Mouse (Mus musculus): ENCODE measurements at regions not wholly inside any gene's neighbourhood (a gene's known extent, or its start where the extent isn't known, plus 50 kb on each side); places are given as distances from the start of the nearest gene placed in this dataset.
A peak's percentile ranks its signal among the peaks of the same experiment; 100 is the strongest.

DNA sequence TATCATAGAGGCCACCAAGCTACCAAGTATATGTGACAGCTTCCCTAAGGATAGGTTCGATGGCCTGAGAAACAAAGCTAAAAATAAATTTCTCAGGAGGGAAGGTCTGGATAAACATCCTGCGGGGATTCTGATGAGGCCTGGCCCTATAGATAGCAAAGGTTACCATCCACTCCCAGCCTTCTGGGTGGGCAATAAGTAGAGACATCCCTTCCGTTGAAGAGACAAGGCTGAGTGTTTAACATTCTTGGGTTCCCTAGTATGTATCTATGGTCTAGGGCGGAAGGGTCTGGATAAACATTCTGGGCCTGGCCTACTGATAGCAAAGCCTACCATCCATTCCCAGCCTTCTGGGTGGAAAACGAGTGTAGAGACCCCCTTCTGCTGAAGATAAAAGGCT lies 180.5 kb upstream of the Dlk1 start:
- DNase-seq (ENCODE audit: low spot score in 2 of 2), result no peak

DNA sequence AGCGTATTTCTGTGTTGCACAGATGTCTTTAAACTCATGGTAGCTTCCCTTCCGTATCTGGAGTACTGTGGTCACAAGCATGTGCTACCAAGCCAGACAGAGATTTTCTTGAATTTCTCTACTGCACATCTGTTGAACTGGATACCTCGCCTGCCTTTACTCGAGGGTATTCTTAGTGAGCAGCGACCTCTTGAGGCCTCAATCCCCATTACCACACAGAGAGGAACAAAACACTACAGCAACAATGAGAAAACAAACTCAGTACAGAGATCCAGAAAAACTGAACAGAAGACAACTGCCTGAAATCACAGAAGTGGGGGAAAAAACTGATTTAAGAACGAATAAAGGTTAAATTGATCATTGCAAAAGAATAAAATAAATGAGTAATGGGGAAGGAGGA lies 137.8 kb upstream of the Dlk1 start:
- no peak for DNase-seq (ENCODE audit: low spot score in 2 of 2)

DNA sequence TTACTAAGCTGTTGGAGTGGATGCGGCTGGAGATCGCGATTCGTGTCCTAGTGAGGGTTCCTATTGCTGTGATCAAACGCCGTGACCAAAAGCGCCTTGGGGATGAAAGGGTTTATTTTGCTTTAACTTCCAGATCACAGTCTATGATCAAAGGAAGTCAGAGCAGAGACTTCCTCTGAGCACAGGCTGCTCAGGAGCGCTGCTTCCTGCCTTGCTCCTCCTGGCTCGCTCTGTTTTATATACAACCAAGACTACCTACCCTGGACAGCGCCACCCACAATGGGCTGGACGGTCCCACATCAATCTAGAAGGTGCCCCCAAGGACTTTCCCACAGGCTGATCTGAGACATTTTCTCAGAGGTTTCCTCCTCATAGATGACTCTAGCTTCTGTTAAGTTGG lies 126.6 kb upstream of the Dlk1 start:
- no peak for DNase-seq (ENCODE audit: low spot score in 2 of 2)

DNA sequence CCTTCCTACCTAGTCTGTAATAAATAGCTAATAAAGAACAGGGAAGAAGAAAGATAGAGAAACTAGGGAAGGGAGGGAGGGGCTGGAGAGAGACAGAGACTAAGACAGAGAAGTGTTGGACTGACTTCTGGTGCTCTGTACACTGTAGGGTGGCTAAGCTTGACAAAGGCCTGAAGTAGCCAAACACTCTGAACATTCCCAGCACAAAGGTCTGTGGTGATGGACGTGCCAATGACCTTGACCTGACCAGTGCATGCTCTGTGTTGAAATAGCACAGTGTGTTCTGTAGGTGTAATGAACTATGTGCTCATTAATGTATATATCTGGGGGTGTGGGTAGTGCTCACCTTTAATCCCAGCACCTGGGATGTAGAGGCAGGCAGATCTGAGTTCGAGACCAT lies 81.3 kb upstream of the Dlk1 start:
- DNase-seq (ENCODE audit: low spot score in 2 of 2), result no peak

GRCm38 (mm10) chr12:109385794-109386193 lies 66.8 kb upstream of the Dlk1 start:
- DNase-seq (ENCODE audit: low spot score in 2 of 2), result no peak

- DNase-seq (ENCODE audit: low spot score in 2 of 2), result no peak
Observed at GRCm38 (mm10) chr12:109388791-109389190, 63.8 kb upstream of the Dlk1 start.

DNA sequence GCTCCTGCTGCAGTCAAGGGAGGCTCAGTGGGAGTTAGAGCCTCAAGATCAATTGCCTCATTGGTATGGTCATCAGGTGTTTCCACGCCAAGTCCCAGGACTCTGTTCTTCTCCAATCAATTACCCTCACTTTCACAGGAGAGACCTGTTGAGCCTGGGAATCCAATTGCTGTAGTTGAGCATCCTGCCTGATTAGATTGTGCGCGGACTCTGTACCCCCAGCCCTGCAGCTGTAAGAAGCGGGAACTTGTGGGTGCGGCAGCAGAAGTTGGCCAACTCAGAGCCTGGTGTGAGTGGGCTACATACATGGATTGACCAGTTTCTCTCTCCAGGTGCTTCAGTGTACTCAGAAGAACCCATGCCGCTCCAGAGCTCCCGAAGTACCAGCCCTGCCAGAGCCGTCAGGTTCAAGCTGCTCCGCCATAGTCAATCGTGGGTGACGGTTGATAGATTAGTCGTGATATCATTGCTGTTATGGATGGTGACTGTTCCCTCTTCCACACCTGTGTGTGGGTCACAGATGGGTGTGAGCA lies 62.2 kb upstream of the Dlk1 start:
- no peak for DNase-seq (ENCODE audit: low spot score in 2 of 2)

DNA sequence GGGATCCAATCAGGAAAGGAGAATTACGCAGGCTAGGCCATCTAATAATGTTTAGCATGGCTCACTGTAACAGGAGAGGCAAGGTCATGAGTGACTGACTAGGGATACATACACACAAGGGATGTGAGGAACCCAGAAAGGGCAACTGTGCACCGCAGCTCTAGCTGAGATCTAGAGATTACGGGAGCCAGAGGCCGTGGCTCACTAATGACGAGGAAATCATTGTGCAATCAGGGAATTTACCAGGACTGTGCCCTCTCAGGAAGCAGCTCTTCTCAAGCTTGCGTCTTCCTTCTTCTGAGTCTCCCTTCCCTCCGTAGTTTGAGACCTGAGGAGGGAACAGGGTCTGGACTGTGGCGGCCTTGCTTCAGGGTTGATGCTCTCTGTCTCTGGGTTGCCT lies 61.6 kb upstream of the Dlk1 start:
- DNase-seq (ENCODE audit: low spot score in 2 of 2), result no peak

DNA sequence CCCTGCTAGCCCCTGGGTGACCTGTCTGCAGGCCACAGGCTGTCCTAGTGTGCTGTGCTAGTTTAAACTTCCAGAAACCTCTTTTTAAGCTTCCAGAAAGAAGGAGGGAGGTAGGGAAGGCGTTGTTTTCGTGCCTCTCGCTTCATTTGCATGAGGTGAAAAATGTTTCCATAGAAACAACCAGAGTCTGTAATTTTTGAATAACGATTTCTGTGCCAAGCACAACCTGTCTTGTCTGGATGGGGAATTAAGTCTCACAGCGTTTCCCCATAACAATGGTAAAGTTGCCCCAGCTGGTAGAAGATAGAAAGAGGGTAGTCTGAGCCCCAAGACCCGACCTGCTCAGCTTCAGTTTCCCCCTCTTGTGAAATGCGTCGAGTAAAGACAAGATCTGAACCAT lies 59.3 kb upstream of the Dlk1 start:
- DNase-seq (ENCODE audit: low spot score in 2 of 2), result no peak

GRCm38 (mm10) chr12:109393795-109394194 lies 58.8 kb upstream of the Dlk1 start:
- peak in 1 of 2 experiments; percentile 64 for DNase-seq (ENCODE audit: low spot score in 2 of 2)

DNA sequence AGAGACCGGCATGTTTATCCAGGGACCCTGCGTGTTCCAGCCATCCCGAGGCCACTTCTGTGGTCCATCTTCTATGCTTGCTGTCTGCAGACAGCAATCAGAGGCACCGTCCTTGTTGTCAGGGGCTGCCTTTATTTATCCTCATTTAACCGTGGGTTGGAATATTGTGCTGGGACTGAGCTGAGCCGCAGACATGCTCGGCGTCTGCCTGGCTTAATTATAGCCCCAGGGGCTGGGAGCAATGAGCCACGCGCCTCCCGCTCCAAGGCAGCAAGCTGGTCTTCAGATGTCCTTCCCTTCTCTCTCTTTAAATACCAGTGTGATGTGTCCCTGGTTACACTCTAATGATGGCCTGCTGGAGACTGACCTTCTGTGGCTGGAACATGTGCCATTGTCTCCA lies 58.2 kb upstream of the Dlk1 start:
- DNase-seq (ENCODE audit: low spot score in 2 of 2), result no peak

DNA sequence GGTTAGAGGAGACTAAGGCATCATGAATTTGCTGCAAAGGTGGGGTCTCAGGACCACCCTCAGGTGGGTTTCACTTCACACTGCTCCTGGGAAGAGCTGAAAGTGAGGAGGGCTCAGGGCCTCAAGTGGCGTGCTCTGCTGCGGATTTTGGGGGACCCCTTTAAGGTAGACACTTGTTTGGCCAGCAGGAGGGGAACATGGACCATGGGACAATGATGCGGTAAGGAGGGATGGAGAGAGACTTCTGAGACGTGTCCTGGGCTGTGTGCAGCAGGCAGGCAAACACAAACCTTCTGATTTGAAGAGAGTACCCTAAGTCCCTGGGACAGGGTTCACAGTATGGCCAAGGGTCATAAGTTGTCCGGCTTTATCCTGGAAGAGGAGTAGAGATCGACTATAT lies 56.0 kb upstream of the Dlk1 start:
- no peak for DNase-seq (ENCODE audit: low spot score in 2 of 2)

GRCm38 (mm10) chr12:109397175-109398058 lies 55.2 kb upstream of the Dlk1 start:
- no peak for DNase-seq (ENCODE audit: low spot score in 2 of 2)

DNA sequence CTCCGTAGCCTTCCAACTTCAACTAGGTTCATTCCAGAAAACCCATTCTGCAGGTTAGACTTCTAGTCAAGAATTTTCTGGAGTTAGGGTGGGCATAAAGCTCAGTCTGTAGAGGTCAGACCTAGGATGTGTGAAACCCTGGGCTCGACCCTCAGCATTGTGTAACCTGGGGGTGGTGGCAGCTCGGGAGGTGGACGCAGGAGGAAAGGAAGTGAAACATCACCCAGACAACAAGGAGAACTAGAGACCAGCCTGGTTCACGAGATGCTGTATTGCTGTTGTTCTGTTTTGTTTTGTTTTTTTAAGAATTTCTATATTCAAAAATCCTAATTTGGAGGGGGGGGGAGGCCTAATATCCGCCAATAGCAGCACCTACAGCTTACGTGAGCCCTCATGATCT lies 54.1 kb upstream of the Dlk1 start:
- no peak for DNase-seq (ENCODE audit: low spot score in 2 of 2)

GRCm38 (mm10) chr12:109398951-109399350 lies 53.7 kb upstream of the Dlk1 start:
- no peak for DNase-seq (ENCODE audit: low spot score in 2 of 2)

DNA sequence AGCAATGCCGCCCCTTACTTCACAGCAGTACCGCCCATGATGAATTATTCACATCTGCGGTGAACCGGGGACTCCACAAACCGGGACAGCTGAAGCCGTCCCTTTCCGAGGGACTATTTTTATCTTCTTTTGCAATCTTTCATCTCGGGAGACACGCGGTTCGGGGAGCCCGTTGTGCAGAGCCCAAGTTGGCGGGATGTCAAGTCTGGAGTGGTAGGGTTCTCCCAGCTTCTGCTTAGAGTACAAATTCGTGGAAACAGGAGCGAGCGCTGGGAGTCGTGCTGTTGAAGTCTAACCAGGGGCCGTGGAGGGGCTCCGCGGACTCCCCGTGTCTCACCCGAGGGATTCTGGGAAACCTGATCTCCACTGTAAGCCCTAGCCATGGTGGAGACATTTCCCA lies 53.0 kb upstream of the Dlk1 start:
- peak; percentile 62 to 63 for DNase-seq (ENCODE audit: low spot score in 2 of 2)

DNA sequence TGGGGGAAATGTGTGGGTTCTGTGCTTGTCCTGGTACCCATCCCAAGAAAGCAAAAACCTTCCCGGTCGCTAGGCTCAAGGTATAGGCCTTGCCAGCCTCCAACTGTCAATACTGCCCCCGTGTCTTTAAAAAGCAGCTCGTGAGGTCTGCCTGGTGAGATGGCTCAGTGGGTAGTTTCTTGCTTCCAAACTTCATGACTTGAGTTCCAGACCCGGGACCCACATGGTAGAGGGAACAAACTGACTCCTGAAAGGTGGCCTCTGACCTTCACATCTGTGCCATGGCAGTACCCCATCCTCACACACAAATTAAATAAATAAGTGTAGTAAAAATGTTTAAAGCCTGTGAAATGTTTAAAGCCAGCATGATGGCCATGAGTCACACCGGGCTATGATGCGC lies 52.6 kb upstream of the Dlk1 start:
- no peak for DNase-seq (ENCODE audit: low spot score in 2 of 2)

DNA sequence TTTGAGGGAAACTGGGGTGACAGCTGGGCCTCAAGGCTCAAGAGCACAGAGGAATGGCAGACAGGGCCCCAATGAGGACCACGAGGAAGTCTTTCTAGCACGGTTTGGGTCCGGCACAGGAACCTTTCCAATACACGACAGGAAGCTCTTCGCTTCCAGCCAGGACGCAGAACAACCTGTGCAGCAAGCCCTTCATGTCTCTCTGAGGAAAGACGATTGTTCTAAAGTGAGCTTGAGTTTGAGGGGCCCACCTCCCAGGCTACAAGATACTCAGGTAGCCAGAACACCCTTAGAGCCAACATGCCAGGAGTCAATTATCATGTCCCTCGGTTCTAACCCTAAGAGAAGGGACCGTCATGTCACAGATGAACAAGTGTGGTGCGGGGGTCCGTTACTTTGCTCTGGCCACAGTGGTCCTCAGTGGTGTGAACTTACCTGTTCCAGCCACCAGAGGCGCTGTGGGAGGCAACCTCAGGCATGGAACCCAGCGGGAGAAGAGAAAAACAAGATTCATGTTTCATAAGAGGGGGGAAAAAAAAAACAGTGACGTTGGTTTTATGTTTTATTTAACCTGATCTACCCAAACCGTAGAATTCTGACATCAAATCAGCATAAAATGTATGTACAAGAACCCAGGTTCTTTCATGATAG lies 51.6 kb upstream of the Dlk1 start:
- DNase-seq (ENCODE audit: low spot score in 2 of 2), result no peak

GRCm38 (mm10) chr12:109401696-109402095 lies 50.9 kb upstream of the Dlk1 start:
- no peak for DNase-seq (ENCODE audit: low spot score in 2 of 2)

- no peak for DNase-seq (ENCODE audit: low spot score in 2 of 2)
Observed at GRCm38 (mm10) chr12:109402226-109402625, 50.4 kb upstream of the Dlk1 start.

Data from frontal cortex, postnatal 14 days (tissue).